Mouse (Mus musculus) bone marrow, adult 2 months (tissue): ENCODE results near the gene Dnmbp.

Experiments used
- CTCF ChIP-seq: fragments of 200-500 bp; IDR thresholded peaks from 2 replicates; pipeline ENCODE4 v1.5.1; 2011; ENCODE audit warnings: low read length, control low read depth; ENCODE audit not compliant: control insufficient read depth, insufficient read depth
- POLR2A ChIP-seq: fragments of 200-500 bp; IDR thresholded peaks from 2 replicates; pipeline ENCODE4 v1.6.1; 2011; ENCODE audit warnings: low read depth, mild to moderate bottlenecking, control low read depth, low read length, borderline replicate concordance; ENCODE audit not compliant: control insufficient read depth

DNA sequence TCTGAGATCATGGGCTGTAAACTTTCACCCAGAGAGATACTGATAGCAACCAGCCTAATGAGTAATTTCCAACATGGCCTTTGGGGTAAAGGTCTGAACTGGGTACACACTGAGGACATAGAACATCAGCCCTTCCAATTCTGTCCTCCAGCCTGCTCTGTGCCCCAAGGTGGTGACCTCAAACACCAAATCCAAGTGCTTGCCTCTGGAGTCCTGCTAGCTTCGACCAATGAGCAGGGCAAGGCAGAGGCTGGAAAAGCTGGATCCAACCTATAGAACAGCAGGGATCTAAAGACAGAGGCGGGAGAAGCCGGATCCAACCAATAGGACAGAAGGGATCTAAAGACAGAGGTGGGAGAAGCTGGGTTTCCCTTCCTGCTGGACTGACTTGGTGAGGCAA, 21.2 kb downstream of the Dnmbp start:
- TF ChIP-seq CTCF (no peak), POLR2A (no peak)
